Mouse (Mus musculus): ENCODE measurements around the gene Rab3gap1.

DNA sequence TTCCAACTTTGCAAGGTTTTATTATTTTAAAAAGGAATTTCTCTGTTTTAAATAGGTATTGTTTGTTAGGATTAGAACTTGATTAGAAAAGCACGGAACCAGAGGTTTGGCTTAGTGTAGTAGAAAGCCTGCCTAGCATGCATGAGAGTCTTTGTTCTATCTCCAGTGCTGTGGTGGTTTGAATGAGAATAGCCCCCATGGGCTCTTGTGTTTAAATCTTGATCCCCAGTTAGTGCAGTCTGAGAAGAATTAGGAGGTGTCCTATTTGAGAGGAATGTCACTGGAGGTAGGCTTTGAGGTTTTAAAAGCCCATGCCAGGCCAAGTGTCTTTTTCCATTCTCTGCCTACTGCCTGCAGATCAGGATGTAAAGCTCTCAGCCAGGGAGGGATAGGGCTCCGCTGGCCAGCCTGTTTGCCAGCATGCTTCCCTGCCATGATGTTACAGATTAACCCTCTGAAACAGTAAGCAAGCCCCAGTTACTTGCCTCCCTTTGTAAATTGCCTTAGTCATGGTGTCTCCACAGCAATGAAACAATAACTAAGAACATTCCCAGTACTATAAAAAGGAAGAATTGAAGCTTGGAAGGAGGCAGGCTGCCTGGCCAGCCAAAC is 36.3 kb downstream of the Rab3gap1 start:
- no peak for TF ChIP-seq CTCF (IDR thresholded peaks at IDR 0.05; ENCODE audit: borderline replicate concordance, insufficient read depth, low read depth, low read length)
- TF ChIP-seq POLR2A (IDR thresholded peaks at IDR 0.05; ENCODE audit: borderline replicate concordance, insufficient read depth, low read length): no peak
